In the genomic region with DNA sequence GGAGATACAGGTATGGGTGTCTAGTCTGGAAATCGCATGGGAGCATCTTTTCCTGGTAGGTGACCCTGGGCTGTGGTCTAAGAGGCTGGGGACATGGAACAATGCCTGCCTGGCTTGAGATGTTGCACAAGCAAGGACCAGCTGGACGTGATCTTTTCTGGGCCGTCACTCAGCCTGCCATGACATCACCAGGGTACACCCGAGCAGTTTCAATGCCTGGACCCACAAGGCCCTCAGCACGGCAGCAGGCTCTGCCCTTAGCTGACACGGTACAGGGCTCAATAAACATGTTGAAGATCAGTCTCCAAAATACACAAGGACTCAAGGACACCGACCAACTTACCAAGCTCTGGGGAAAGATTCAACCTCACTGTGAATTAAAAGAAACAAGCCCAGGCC, we compare ENCODE assay signal across 9 mouse cellular contexts. TPM values are rescaled to one million over a fixed set of nuclear protein-coding genes. Genes with fewer than 3 reads are reported as not detected.
A peak's percentile ranks its signal among the peaks of the same experiment; 100 is the strongest.
DNase-seq lines count a peak whose midpoint lies in the region; ATAC-seq and TF ChIP-seq lines count a peak whose summit lies in the region.
"Had no signal": no experiment of that assay in that cellular context is flagged by ENCODE, and none has a peak within 500 bp of the region (broad histone marks: within the 10 kb centered on the region; RNA-seq: fewer than 3 reads in every experiment).

No protein-coding gene starts in this region.

- H3K9me3 ChIP-seq in hindbrain, embryonic 13.5 days = no peaks in the 10 kb centered on the region
- H3K9me3 ChIP-seq in hindbrain, postnatal 0 days (ENCODE audit: low read length) = no peaks in the 10 kb centered on the region
- H3K9me3 ChIP-seq: embryonic facial prominence, embryonic 15.5 days; midbrain, embryonic 12.5 days had no signal

- no peak overlapping the region for H3K9ac ChIP-seq in hindbrain, embryonic 13.5 days
- no peak overlapping the region for H3K9ac ChIP-seq in hindbrain, postnatal 0 days (replicated peaks; ENCODE audit: low read length)
- H3K9ac ChIP-seq: embryonic facial prominence, embryonic 15.5 days; midbrain, embryonic 12.5 days had no signal

- no peak overlapping the region for H3K4me3 ChIP-seq in hindbrain, embryonic 13.5 days
- no peak overlapping the region for H3K4me3 ChIP-seq in hindbrain, postnatal 0 days (ENCODE audit: low read length)
- H3K4me3 ChIP-seq: embryonic facial prominence, embryonic 15.5 days; midbrain, embryonic 12.5 days had no signal

- ATAC-seq in hindbrain, embryonic 13.5 days (ENCODE audit: low FRiP score) = no peak
- ATAC-seq in hindbrain, postnatal 0 days = no peak

- no peak overlapping the region for H3K4me2 ChIP-seq in hindbrain, embryonic 13.5 days
- no peak overlapping the region for H3K4me2 ChIP-seq in hindbrain, postnatal 0 days (ENCODE audit: low read depth, low read length)
- H3K4me2 ChIP-seq: embryonic facial prominence, embryonic 15.5 days; midbrain, embryonic 12.5 days had no signal

- intact Hi-C loops in left cerebral cortex, postnatal 4 days (cut with DNase I) = no loop called here
- intact Hi-C loops in left cerebral cortex, postnatal 25 days (cut with DNase I) = no loop called here

- WGBS in hindbrain, embryonic 13.5 days = 65% methylated on average over 7 of the region's 7 CpGs
- WGBS in hindbrain, postnatal 0 days = 52% methylated on average over 7 of the region's 7 CpGs

- DNase-seq in hindbrain, postnatal 0 days (ENCODE audit: low spot score) = no peak
- DNase-seq in NIH3T3 (ENCODE audit: low read depth) = peak; percentile 22
- peak; percentile 49 to 57 for DNase-seq in heart, adult 9 months (ENCODE audit: low spot score in 2 of 2)
- peak; percentile 67 for DNase-seq in lung, postnatal 10 days
- no peak for DNase-seq in left cerebral cortex, postnatal 4 days
- no peak for DNase-seq in left cerebral cortex, postnatal 25 days (ENCODE audit: low spot score in 2 of 2)

- no peaks in the 10 kb centered on the region for H3K27me3 ChIP-seq in hindbrain, embryonic 13.5 days
- H3K27me3 ChIP-seq in hindbrain, postnatal 0 days (ENCODE audit: insufficient read depth, low read length) = no peaks in the 10 kb centered on the region
- H3K27me3 ChIP-seq: embryonic facial prominence, embryonic 15.5 days; midbrain, embryonic 12.5 days had no signal

- peaks cover 67% of the 10 kb centered on the region for H3K36me3 ChIP-seq in hindbrain, embryonic 13.5 days
- peaks cover 17% of the 10 kb centered on the region for H3K36me3 ChIP-seq in hindbrain, postnatal 0 days (ENCODE audit: insufficient read depth, low read length)

- no peak for TF ChIP-seq CTCF in hindbrain, postnatal 0 days (IDR thresholded peaks at IDR 0.05; ENCODE audit: low read depth)

- H3K27ac ChIP-seq in hindbrain, embryonic 13.5 days = peak overlapping the region; percentile 40; the same call in 1 of the 2 replicates
- H3K27ac ChIP-seq in hindbrain, postnatal 0 days = no peak overlapping the region
- H3K27ac ChIP-seq: embryonic facial prominence, embryonic 15.5 days; midbrain, embryonic 12.5 days had no signal

- H3K4me1 ChIP-seq in hindbrain, embryonic 13.5 days (replicated peaks) = peaks cover 61% of the 10 kb centered on the region
- H3K4me1 ChIP-seq in hindbrain, postnatal 0 days (ENCODE audit: insufficient read depth, low read length) = peaks cover 14% of the 10 kb centered on the region

RNA-seq across cellular contexts. Expression of a gene that starts 34.3 kb away (rescaled TPM):
- 33.1 and 35.8 TPM in 2 replicates for polyA plus RNA-seq in hindbrain, embryonic 13.5 days (2015; fragmentation: Nextera tagmentation; extraction: Ambion mirVana)
- 134 and 137 TPM in 2 replicates for total RNA-seq in hindbrain, postnatal 0 days (2014; rRNA removed)
- 17.0 and 19.9 TPM in 2 replicates for polyA plus RNA-seq in hindbrain, postnatal 0 days (2015; fragmentation: Nextera tagmentation; extraction: Ambion mirVana)
- total RNA-seq in left cerebral cortex, postnatal 4 days (2021) = 100 to 1,000 TPM; 232 to 250 TPM
- 100 to 1,000 TPM; 114 to 125 TPM for total RNA-seq in left cerebral cortex, postnatal 25 days (2021)

Comparison
In these comparisons a context has a peak if more than half of its experiments do, and no peak if none do; other contexts are left out.
1. DNase-seq: peak in NIH3T3 (single experiment), heart, adult 9 months (2 of 2) and lung, postnatal 10 days (single experiment); none in hindbrain, postnatal 0 days (single experiment), left cerebral cortex, postnatal 4 days (single experiment) and left cerebral cortex, postnatal 25 days (0 of 2).